In the genomic region with DNA sequence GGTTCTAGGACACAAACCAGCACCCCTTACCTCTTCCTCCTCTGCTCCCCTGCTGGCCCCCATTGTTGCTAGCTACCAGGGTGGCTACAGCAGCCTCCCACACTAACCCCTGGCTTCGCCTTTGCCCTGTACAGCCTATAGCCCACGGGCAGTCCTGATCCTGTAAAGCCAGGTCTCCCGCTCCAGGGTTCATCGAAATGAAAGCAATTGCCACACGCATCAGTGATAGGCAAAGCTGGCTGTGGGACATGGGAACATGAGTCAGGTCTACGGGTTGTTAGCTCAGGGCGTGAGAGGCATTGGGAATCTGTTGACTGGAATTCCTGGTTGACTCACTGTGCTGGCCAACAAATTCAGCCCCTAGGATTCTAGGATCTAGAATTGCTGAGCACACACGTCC, we compare ENCODE assay signal across 23 mouse cellular contexts. TPM values are rescaled to one million over a fixed set of nuclear protein-coding genes. Genes with fewer than 3 reads are reported as not detected.
DNase-seq lines count a peak whose midpoint lies in the region; ATAC-seq and TF ChIP-seq lines count a peak whose summit lies in the region.
"Had no signal": no experiment of that assay in that cellular context is flagged by ENCODE, and none has a peak within 500 bp of the region (broad histone marks: within the 10 kb centered on the region; RNA-seq: fewer than 3 reads in every experiment).

No protein-coding gene starts in this region.

- H3K27me3 ChIP-seq in forebrain, embryonic 15.5 days = no peaks in the 10 kb centered on the region
- peaks cover 12% of the 10 kb centered on the region for H3K27me3 ChIP-seq in limb, embryonic 10.5 days (ENCODE audit: low read depth, poor library complexity, severe bottlenecking)
- H3K27me3 ChIP-seq in midbrain, postnatal 0 days (ENCODE audit: insufficient read depth, low read length) = no peaks in the 10 kb centered on the region
- H3K27me3 ChIP-seq: hindbrain, embryonic 15.5 days; neural tube, embryonic 12.5 days had no signal

- ATAC-seq in forebrain, embryonic 15.5 days (replicated peaks) = no peak
- no peak for ATAC-seq in midbrain, postnatal 0 days (ENCODE audit: low FRiP score)
- ATAC-seq: intestine, embryonic 15.5 days had no signal

- no peak overlapping the region for H3K9ac ChIP-seq in forebrain, embryonic 15.5 days (replicated peaks)
- no peak overlapping the region for H3K9ac ChIP-seq in midbrain, postnatal 0 days (replicated peaks; ENCODE audit: low read length, poor library complexity, severe bottlenecking)
- H3K9ac ChIP-seq: forebrain, embryonic 12.5 days; heart, embryonic 15.5 days; hindbrain, embryonic 15.5 days; intestine, embryonic 15.5 days; kidney, embryonic 15.5 days; liver, embryonic 15.5 days; neural tube, embryonic 12.5 days had no signal

- peaks cover 12% of the 10 kb centered on the region for H3K4me1 ChIP-seq in forebrain, embryonic 15.5 days
- H3K4me1 ChIP-seq in limb, embryonic 10.5 days = no peaks in the 10 kb centered on the region
- 0 out of 2 replicates have a peak, but pooled peaks cover 2% of the 10 kb centered on the region for H3K4me1 ChIP-seq in midbrain, postnatal 0 days (ENCODE audit: insufficient read depth, low read length)
- H3K4me1 ChIP-seq: intestine, embryonic 15.5 days had no signal

- H3K4me2 ChIP-seq in forebrain, embryonic 15.5 days (replicated peaks) = no peak overlapping the region
- H3K4me2 ChIP-seq in midbrain, postnatal 0 days (ENCODE audit: low read depth, low read length, poor library complexity, severe bottlenecking) = no peak overlapping the region
- H3K4me2 ChIP-seq: forebrain, embryonic 12.5 days; heart, embryonic 15.5 days; hindbrain, embryonic 15.5 days; intestine, embryonic 15.5 days; kidney, embryonic 15.5 days; liver, embryonic 15.5 days; neural tube, embryonic 12.5 days had no signal

- H3K36me3 ChIP-seq in forebrain, embryonic 15.5 days = no peaks in the 10 kb centered on the region
- H3K36me3 ChIP-seq in limb, embryonic 10.5 days = no peaks in the 10 kb centered on the region
- H3K36me3 ChIP-seq in midbrain, postnatal 0 days (ENCODE audit: insufficient read depth, low read length) = no peaks in the 10 kb centered on the region
- H3K36me3 ChIP-seq: embryonic facial prominence, embryonic 10.5 days; heart, embryonic 15.5 days; hindbrain, embryonic 15.5 days; intestine, embryonic 15.5 days; kidney, embryonic 15.5 days; liver, embryonic 15.5 days; neural tube, embryonic 12.5 days had no signal

- TF ChIP-seq CTCF in midbrain, postnatal 0 days (IDR thresholded peaks at IDR 0.05) = no peak

- DNase-seq in cerebellum, adult 9-10 months = peak; percentile 74
- DNase-seq in cerebellum, adult 11 months = no peak
- peak; percentile 84 for DNase-seq in 3T3-L1 (ENCODE audit: low read depth, low spot score)
- peak; percentile 74 for DNase-seq in Muller cell, postnatal 12 days (ENCODE audit: inconsistent ontology term)
- DNase-seq in fibroblast of lung, adult 2 months (ENCODE audit: low read depth) = peak; percentile 64
- no peak for DNase-seq in limb, embryonic 10.5 days (ENCODE audit: low spot score)
- DNase-seq in midbrain, postnatal 0 days (ENCODE audit: low spot score) = no peak
- DNase-seq: adrenal gland, adult 8-10 months; gastrocnemius, postnatal 14 days; heart, postnatal 4 days; lung, postnatal 14 days; right cerebral cortex, postnatal 4 days; thymus, postnatal 4 days had no signal

- 79% methylated on average over 8 of the region's 8 CpGs for WGBS in forebrain, embryonic 15.5 days
- 87% methylated on average over 8 of the region's 8 CpGs for WGBS in limb, embryonic 10.5 days
- WGBS in midbrain, postnatal 0 days = 81% methylated on average over 8 of the region's 8 CpGs

- no peak overlapping the region for H3K27ac ChIP-seq in forebrain, embryonic 15.5 days (replicated peaks)
- H3K27ac ChIP-seq in limb, embryonic 10.5 days = no peak overlapping the region
- H3K27ac ChIP-seq in midbrain, postnatal 0 days (ENCODE audit: low read depth, low read length) = no peak overlapping the region
- H3K27ac ChIP-seq: embryonic facial prominence, embryonic 10.5 days; forebrain, embryonic 12.5 days; heart, embryonic 15.5 days; hindbrain, embryonic 15.5 days; intestine, embryonic 15.5 days; kidney, embryonic 15.5 days; liver, embryonic 15.5 days; neural tube, embryonic 12.5 days had no signal

- H3K9me3 ChIP-seq in forebrain, embryonic 15.5 days = no peaks in the 10 kb centered on the region
- H3K9me3 ChIP-seq in limb, embryonic 10.5 days (replicated peaks) = no peaks in the 10 kb centered on the region
- no peaks in the 10 kb centered on the region for H3K9me3 ChIP-seq in midbrain, postnatal 0 days (ENCODE audit: low read length)
- H3K9me3 ChIP-seq: embryonic facial prominence, embryonic 10.5 days; forebrain, embryonic 12.5 days; heart, embryonic 15.5 days; hindbrain, embryonic 15.5 days; intestine, embryonic 15.5 days; kidney, embryonic 15.5 days; liver, embryonic 15.5 days; neural tube, embryonic 12.5 days had no signal

- H3K4me3 ChIP-seq in forebrain, embryonic 15.5 days = no peak overlapping the region
- no peak overlapping the region for H3K4me3 ChIP-seq in limb, embryonic 10.5 days
- no peak overlapping the region for H3K4me3 ChIP-seq in midbrain, postnatal 0 days (ENCODE audit: low read depth, low read length)
- H3K4me3 ChIP-seq: embryonic facial prominence, embryonic 10.5 days; forebrain, embryonic 12.5 days; heart, embryonic 15.5 days; hindbrain, embryonic 15.5 days; intestine, embryonic 15.5 days; kidney, embryonic 15.5 days; liver, embryonic 15.5 days; neural tube, embryonic 12.5 days had no signal

RNA-seq across cellular contexts. Expression of a gene that starts 14.1 kb away (rescaled TPM):
- polyA plus RNA-seq in forebrain, embryonic 15.5 days (2015; fragmentation: Nextera tagmentation; extraction: Ambion mirVana) = 10.8 and 12.3 TPM in 2 replicates
- 1.2 TPM in 2 replicates for polyA plus RNA-seq in limb, embryonic 10.5 days (2016; fragmentation: Nextera tagmentation; extraction: Ambion mirVana)
- total RNA-seq in midbrain, postnatal 0 days (2014; rRNA removed) = 69.2 and 97.8 TPM in 2 replicates
- polyA plus RNA-seq in midbrain, postnatal 0 days (2015; fragmentation: Nextera tagmentation; extraction: Ambion mirVana) = 38.9 and 41.3 TPM in 2 replicates

RNA-seq across cellular contexts. Expression of a gene that starts 14.3 kb away (rescaled TPM):
- polyA plus RNA-seq in forebrain, embryonic 15.5 days (2015; fragmentation: Nextera tagmentation; extraction: Ambion mirVana) = 7,875 and 7,989 TPM in 2 replicates
- polyA plus RNA-seq in limb, embryonic 10.5 days (2016; fragmentation: Nextera tagmentation; extraction: Ambion mirVana) = 1,855 and 1,993 TPM in 2 replicates
- total RNA-seq in midbrain, postnatal 0 days (2014; rRNA removed) = 1,269 and 1,609 TPM in 2 replicates
- polyA plus RNA-seq in midbrain, postnatal 0 days (2015; fragmentation: Nextera tagmentation; extraction: Ambion mirVana) = 6,261 and 6,359 TPM in 2 replicates

RNA-seq across cellular contexts. Expression of a gene that starts 28.4 kb away (rescaled TPM):
- polyA plus RNA-seq in forebrain, embryonic 15.5 days (2015; fragmentation: Nextera tagmentation; extraction: Ambion mirVana) = 5.1 and 6.8 TPM in 2 replicates
- polyA plus RNA-seq in limb, embryonic 10.5 days (2016; fragmentation: Nextera tagmentation; extraction: Ambion mirVana) = 21.9 and 29.6 TPM in 2 replicates
- 1.5 and 2.0 TPM in 2 replicates for total RNA-seq in midbrain, postnatal 0 days (2014; rRNA removed)
- 0.91 and 1.3 TPM in 2 replicates for polyA plus RNA-seq in midbrain, postnatal 0 days (2015; fragmentation: Nextera tagmentation; extraction: Ambion mirVana)
- total RNA-seq: monocyte, adult 5-6 weeks had no signal

RNA-seq across cellular contexts. Expression of a gene that starts 52.7 kb away (rescaled TPM):
- polyA plus RNA-seq in forebrain, embryonic 15.5 days (2015; fragmentation: Nextera tagmentation; extraction: Ambion mirVana) = 157 and 161 TPM in 2 replicates
- 104 and 109 TPM in 2 replicates for polyA plus RNA-seq in limb, embryonic 10.5 days (2016; fragmentation: Nextera tagmentation; extraction: Ambion mirVana)
- 135 and 167 TPM in 2 replicates for total RNA-seq in midbrain, postnatal 0 days (2014; rRNA removed)
- 191 and 196 TPM in 2 replicates for polyA plus RNA-seq in midbrain, postnatal 0 days (2015; fragmentation: Nextera tagmentation; extraction: Ambion mirVana)

Comparison
In these comparisons a context has a peak if more than half of its experiments do, and no peak if none do; other contexts are left out.
1. DNase-seq: peak in cerebellum, adult 9-10 months (single experiment), 3T3-L1 (single experiment), Muller cell, postnatal 12 days (single experiment) and fibroblast of lung, adult 2 months (single experiment); none in cerebellum, adult 11 months (single experiment), limb, embryonic 10.5 days (single experiment) and midbrain, postnatal 0 days (single experiment).